Mouse (Mus musculus): Measurements from ENCODE around the gene Suv39h2. TPM values are rescaled to one million over a fixed set of nuclear protein-coding genes. Genes with fewer than 3 reads are reported as not detected.

Suv39h2 gene
- 8.0 TPM in 2 replicates for polyA plus RNA-seq (2015; fragmentation: Nextera tagmentation; extraction: Ambion mirVana)

- H3K9me3 ChIP-seq = no peaks in the 10 kb centered on the region
- peak within 1 kb of the TSS; percentile 85 for H3K27ac ChIP-seq (replicated peaks)
- H3K4me1 ChIP-seq (replicated peaks) = peaks cover 17% of the 10 kb centered on the region
- ATAC-seq (ENCODE audit: low FRiP score, low read depth) = peak; percentile 97
- H3K36me3 ChIP-seq = peaks cover 3% of the 10 kb centered on the region; the same call in 1 of the 2 replicates
- peak within 1 kb of the TSS; percentile 91 for H3K4me3 ChIP-seq
- H3K4me2 ChIP-seq = peak within 1 kb of the TSS; percentile 88
- H3K27me3 ChIP-seq = no peaks in the 10 kb centered on the region
- H3K9ac ChIP-seq = peak within 1 kb of the TSS; percentile 54
- WGBS = under 1% methylated on average over 42 of the region's 42 CpGs
These were observed at the start of gene Suv39h2 for GRCm38 (mm10) chr2:3474861-3475283. Gene Suv39h2, minus strand, starts transcription at chr2:3475031.

GRCm38 (mm10) chr2:3522558-3522957 is 47.7 kb upstream of the Suv39h2 start:
- H3K9ac ChIP-seq = no peak overlapping the region
- no peak overlapping the region for H3K27ac ChIP-seq (replicated peaks)
- no peaks in the 10 kb centered on the region for H3K36me3 ChIP-seq
- no peaks in the 10 kb centered on the region for H3K27me3 ChIP-seq
- no peaks in the 10 kb centered on the region for H3K4me1 ChIP-seq (replicated peaks)
- no peak for ATAC-seq (ENCODE audit: low FRiP score, low read depth)
- 88% methylated on average over 4 of the region's 4 CpGs for WGBS
- H3K9me3 ChIP-seq = no peaks in the 10 kb centered on the region
- H3K4me2 ChIP-seq = no peak overlapping the region
- no peak overlapping the region for H3K4me3 ChIP-seq

- Histone ChIP-seq H3K27me3 (no peaks in the 10 kb centered on the region), H3K4me3 (peak within 1 kb of the TSS; percentile 67), H3K36me3 (peaks cover 22% of the 10 kb centered on the region), H3K4me1 (replicated peaks) (peaks cover 22% of the 10 kb centered on the region), H3K4me2 (peak within 1 kb of the TSS; percentile 97), H3K27ac (replicated peaks) (peak within 1 kb of the TSS; percentile 87), H3K9me3 (no peaks in the 10 kb centered on the region), H3K9ac (peak within 1 kb of the TSS; percentile 81)
- under 1% methylated on average over 60 of the region's 60 CpGs for WGBS
- peak; percentile 100 for ATAC-seq (ENCODE audit: low FRiP score, low read depth)
These were observed 38.0 kb upstream of the Suv39h2 start, which contains the start of the genes Gm45902, Hspa14 and Cdnf for GRCm38 (mm10) chr2:3512552-3513454. Gene Gm45902, minus strand, starts transcription at chr2:3512790. Gene Hspa14, minus strand, starts transcription at chr2:3512814. Gene Cdnf, plus strand, starts transcription at chr2:3513030.

- WGBS = under 1% methylated on average over 15 of the region's 15 CpGs
- Histone ChIP-seq H3K27ac (replicated peaks) (peak overlapping the region; percentile 81), H3K36me3 (peaks cover 24% of the 10 kb centered on the region), H3K4me3 (peak overlapping the region; percentile 67), H3K27me3 (no peaks in the 10 kb centered on the region), H3K9ac (peak overlapping the region; percentile 81), H3K9me3 (no peaks in the 10 kb centered on the region), H3K4me1 (replicated peaks) (peaks cover 22% of the 10 kb centered on the region), H3K4me2 (peak overlapping the region; percentile 97)
- no peak for ATAC-seq (ENCODE audit: low FRiP score, low read depth)
These were observed 37.2 kb upstream of the Suv39h2 start for GRCm38 (mm10) chr2:3512076-3512475.

GRCm38 (mm10) chr2:3500886-3501285 is 26.1 kb upstream of the Suv39h2 start:
- Histone ChIP-seq H3K4me2 (no peak overlapping the region), H3K4me3 (no peak overlapping the region), H3K9me3 (no peaks in the 10 kb centered on the region), H3K27me3 (no peaks in the 10 kb centered on the region), H3K27ac (replicated peaks) (no peak overlapping the region), H3K36me3 (peaks cover 58% of the 10 kb centered on the region), H3K9ac (no peak overlapping the region), H3K4me1 (replicated peaks) (no peaks in the 10 kb centered on the region)
- WGBS = 96% methylated on average over 5 of the region's 5 CpGs
- no peak for ATAC-seq (ENCODE audit: low FRiP score, low read depth)

- Histone ChIP-seq H3K9ac (no peak overlapping the region), H3K36me3 (peaks cover 57% of the 10 kb centered on the region), H3K27me3 (no peaks in the 10 kb centered on the region), H3K27ac (replicated peaks) (no peak overlapping the region), H3K9me3 (no peaks in the 10 kb centered on the region), H3K4me3 (no peak overlapping the region), H3K4me2 (no peak overlapping the region), H3K4me1 (replicated peaks) (no peaks in the 10 kb centered on the region)
- WGBS = 91% methylated on average over 6 of the region's 6 CpGs
- ATAC-seq (ENCODE audit: low FRiP score, low read depth) = no peak
These were observed 24.7 kb upstream of the Suv39h2 start for GRCm38 (mm10) chr2:3499543-3499942.

GRCm38 (mm10) chr2:3493833-3494409 is 19.1 kb upstream of the Suv39h2 start:
- ATAC-seq (ENCODE audit: low FRiP score, low read depth) = no peak
- Histone ChIP-seq H3K27ac (replicated peaks) (no peak overlapping the region), H3K4me2 (no peak overlapping the region), H3K4me1 (replicated peaks) (no peaks in the 10 kb centered on the region), H3K36me3 (peaks cover 70% of the 10 kb centered on the region), H3K9ac (no peak overlapping the region), H3K9me3 (no peaks in the 10 kb centered on the region), H3K4me3 (no peak overlapping the region), H3K27me3 (no peaks in the 10 kb centered on the region)
- WGBS = 87% methylated on average over 3 of the region's 3 CpGs

GRCm38 (mm10) chr2:3489816-3490215 is 15.0 kb upstream of the Suv39h2 start:
- 79% methylated on average over 3 of the region's 3 CpGs for WGBS
- Histone ChIP-seq H3K9ac (no peak overlapping the region), H3K27me3 (no peaks in the 10 kb centered on the region), H3K4me2 (no peak overlapping the region), H3K9me3 (no peaks in the 10 kb centered on the region), H3K4me3 (no peak overlapping the region), H3K4me1 (replicated peaks) (no peaks in the 10 kb centered on the region), H3K36me3 (peaks cover 43% of the 10 kb centered on the region), H3K27ac (replicated peaks) (no peak overlapping the region)
- ATAC-seq (ENCODE audit: low FRiP score, low read depth) = no peak

GRCm38 (mm10) chr2:3480239-3480638 is 5.4 kb upstream of the Suv39h2 start:
- Histone ChIP-seq H3K4me2 (no peak overlapping the region), H3K4me3 (no peak overlapping the region), H3K27ac (replicated peaks) (no peak overlapping the region), H3K27me3 (no peaks in the 10 kb centered on the region), H3K9ac (no peak overlapping the region), H3K4me1 (replicated peaks) (peaks cover 5% of the 10 kb centered on the region; the same call in 1 of the 2 replicates), H3K9me3 (no peaks in the 10 kb centered on the region), H3K36me3 (no peaks in the 10 kb centered on the region)
- WGBS = 89% methylated on average over 3 of the region's 3 CpGs
- no peak for ATAC-seq (ENCODE audit: low FRiP score, low read depth)

GRCm38 (mm10) chr2:3475746-3476251 is 968 bp upstream of the Suv39h2 start:
- H3K4me2 ChIP-seq = peak overlapping the region; percentile 88; the same call in 1 of the 2 replicates
- H3K36me3 ChIP-seq = no peaks in the 10 kb centered on the region
- no peaks in the 10 kb centered on the region for H3K27me3 ChIP-seq
- peaks cover 17% of the 10 kb centered on the region for H3K4me1 ChIP-seq (replicated peaks)
- H3K4me3 ChIP-seq = no peak overlapping the region
- no peak for ATAC-seq (ENCODE audit: low FRiP score, low read depth)
- no peaks in the 10 kb centered on the region for H3K9me3 ChIP-seq
- no peak overlapping the region; the same call in 1 of the 2 replicates for H3K27ac ChIP-seq (replicated peaks)
- 74% methylated on average over 3 of the region's 3 CpGs for WGBS
- H3K9ac ChIP-seq = no peak overlapping the region

- H3K9ac ChIP-seq = peak overlapping the region; percentile 54
- peaks cover 17% of the 10 kb centered on the region for H3K4me1 ChIP-seq (replicated peaks)
- H3K27ac ChIP-seq (replicated peaks) = peak overlapping the region; percentile 85
- H3K27me3 ChIP-seq = no peaks in the 10 kb centered on the region
- under 1% methylated on average over 46 of the region's 46 CpGs for WGBS
- peaks cover 4% of the 10 kb centered on the region; the same call in 1 of the 2 replicates for H3K36me3 ChIP-seq
- peak; percentile 86 for ATAC-seq (ENCODE audit: low FRiP score, low read depth)
- H3K4me2 ChIP-seq = peak overlapping the region; percentile 88
- no peaks in the 10 kb centered on the region for H3K9me3 ChIP-seq
- peak overlapping the region; percentile 91 for H3K4me3 ChIP-seq
These were observed 448 bp downstream of the Suv39h2 start for GRCm38 (mm10) chr2:3474361-3474805.

- WGBS = under 1% methylated on average over 12 of the region's 12 CpGs
- H3K27me3 ChIP-seq = no peaks in the 10 kb centered on the region
- H3K36me3 ChIP-seq = peaks cover 4% of the 10 kb centered on the region; the same call in 1 of the 2 replicates
- H3K27ac ChIP-seq (replicated peaks) = peak overlapping the region; percentile 85
- ATAC-seq (ENCODE audit: low FRiP score, low read depth) = no peak
- H3K9me3 ChIP-seq = no peaks in the 10 kb centered on the region
- H3K4me1 ChIP-seq (replicated peaks) = peaks cover 17% of the 10 kb centered on the region
- peak overlapping the region; percentile 91 for H3K4me3 ChIP-seq
- peak overlapping the region; percentile 88 for H3K4me2 ChIP-seq
- H3K9ac ChIP-seq = peak overlapping the region; percentile 54
These were observed 940 bp downstream of the Suv39h2 start for GRCm38 (mm10) chr2:3473891-3474290.
